ENCODE assay signal across 39 mouse cellular contexts in the genomic region with DNA sequence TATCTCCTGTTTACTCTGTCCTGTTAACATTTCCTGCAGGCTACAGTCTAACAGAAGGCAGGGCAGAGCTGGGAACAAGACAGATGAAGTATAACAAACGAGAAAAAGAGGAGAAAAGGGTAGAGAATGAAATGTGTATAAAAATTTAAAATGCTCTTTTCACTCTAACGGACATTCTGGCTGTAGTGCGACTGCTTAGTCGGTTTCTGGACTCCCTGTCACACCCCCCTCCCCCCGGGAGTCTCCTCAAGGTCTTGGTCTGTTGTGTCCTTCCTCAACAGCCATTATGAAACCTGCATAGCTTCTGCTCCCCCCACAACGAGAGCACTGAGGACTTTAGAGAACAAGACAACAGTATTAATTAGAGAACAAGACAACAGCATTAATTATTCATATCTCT. TPM values are rescaled to one million over a fixed set of nuclear protein-coding genes. Genes with fewer than 3 reads are reported as not detected.
"Had no signal": no experiment of that assay in that cellular context is flagged by ENCODE, and none has a peak within 500 bp of the region (broad histone marks: within the 10 kb centered on the region; RNA-seq: fewer than 3 reads in every experiment).

No protein-coding gene starts in this region.

- H3K27me3 ChIP-seq: heart, embryonic 13.5 days; heart, embryonic 15.5 days; hindbrain, embryonic 12.5 days; intestine, embryonic 15.5 days; limb, embryonic 12.5 days; liver, embryonic 13.5 days; liver, embryonic 15.5 days had no signal

- H3K9me3 ChIP-seq: heart, embryonic 13.5 days; heart, embryonic 15.5 days; hindbrain, embryonic 10.5 days; hindbrain, embryonic 12.5 days; intestine, embryonic 15.5 days; limb, embryonic 10.5 days; limb, embryonic 12.5 days; liver, embryonic 13.5 days; liver, embryonic 15.5 days had no signal

- DNase-seq: gastrocnemius, postnatal 14 days; gastrocnemius, postnatal 36 days; heart, postnatal 4 days; kidney, adult 18-20 months; kidney, adult 8-10 months; kidney, postnatal 10 days; kidney, postnatal 25 days; kidney, postnatal 4 days; liver; liver, embryonic 13.5 days; liver, postnatal 0 days had no signal

- H3K4me3 ChIP-seq: heart, embryonic 13.5 days; heart, embryonic 15.5 days; hindbrain, embryonic 10.5 days; hindbrain, embryonic 12.5 days; intestine, embryonic 15.5 days; layer of hippocampus, adult 2 months; left cerebral cortex, adult 2 months; limb, embryonic 10.5 days; limb, embryonic 12.5 days; liver, embryonic 13.5 days; liver, embryonic 15.5 days had no signal

- H3K4me1 ChIP-seq: heart, embryonic 13.5 days; heart, embryonic 15.5 days; intestine, embryonic 15.5 days; liver, embryonic 13.5 days; liver, embryonic 15.5 days had no signal

- H3K27ac ChIP-seq: heart, embryonic 13.5 days; heart, embryonic 15.5 days; hindbrain, embryonic 12.5 days; hindbrain, embryonic 14.5 days; intestine, embryonic 15.5 days; layer of hippocampus, adult 2 months; left cerebral cortex, adult 2 months; limb, embryonic 10.5 days; limb, embryonic 12.5 days; liver, embryonic 13.5 days; liver, embryonic 15.5 days had no signal

RNA-seq across cellular contexts. Expression of gene Cldn22, which starts 8.3 kb away (rescaled TPM):
- total RNA-seq: granulocyte monocyte progenitor cell, adult 5-6 weeks; heart, adult 8-10 months; heart, postnatal 25 days; heart, postnatal 4 days had no signal
- polyA plus RNA-seq: heart, embryonic 11.5 days; heart, embryonic 13.5 days; heart, embryonic 15.5 days; heart, postnatal 0 days; hindbrain, embryonic 10.5 days; hindbrain, embryonic 12.5 days; hindbrain, embryonic 14.5 days; hindbrain, embryonic 16.5 days; inflammation-experienced regulatory T-cells, adult 6 months; intestine, embryonic 15.5 days; intestine, postnatal 0 days; kidney, embryonic 14.5 days; kidney, embryonic 16.5 days; limb, embryonic 10.5 days; limb, embryonic 12.5 days; liver, embryonic 11.5 days; liver, embryonic 13.5 days; liver, embryonic 15.5 days; liver, postnatal 0 days had no signal

RNA-seq across cellular contexts. Expression of gene Cldn24, which starts 10.7 kb away (rescaled TPM):
- total RNA-seq: gastrocnemius, adult 18-20 months; gastrocnemius, adult 8-10 months; gastrocnemius, postnatal 14 days; gastrocnemius, postnatal 36 days; granulocyte monocyte progenitor cell, adult 5-6 weeks; heart, adult 8-10 months; heart, postnatal 25 days; heart, postnatal 4 days; layer of hippocampus, adult 2 months; layer of hippocampus, postnatal 10 days; layer of hippocampus, postnatal 25 days; left cerebral cortex, adult 2 months; left cerebral cortex, postnatal 14 days had no signal
- polyA plus RNA-seq: heart, embryonic 11.5 days; heart, embryonic 13.5 days; heart, embryonic 15.5 days; heart, postnatal 0 days; hindbrain, embryonic 10.5 days; hindbrain, embryonic 14.5 days; hindbrain, embryonic 16.5 days; inflammation-experienced regulatory T-cells, adult 6 months; intestine, embryonic 15.5 days; intestine, postnatal 0 days; kidney, embryonic 14.5 days; kidney, embryonic 16.5 days; limb, embryonic 10.5 days; limb, embryonic 12.5 days; limb, embryonic 14.5 days; liver, embryonic 11.5 days; liver, embryonic 13.5 days; liver, embryonic 15.5 days; liver, postnatal 0 days had no signal
